Mouse (Mus musculus): ENCODE results near the gene Ugt1a5.

GRCm38 (mm10) chr1:88217144-88217543 lies 51.3 kb downstream of the Ugt1a5 start:
- TF ChIP-seq CTCF (IDR thresholded peaks at IDR 0.05; ENCODE audit: insufficient read depth, low read depth, low read length) (no peak), POLR2A (IDR thresholded peaks at IDR 0.05; ENCODE audit: insufficient read depth, low read depth, low read length) (no peak)

Data from olfactory bulb, adult 2 months (tissue).